Mouse (Mus musculus) stomach, embryonic 16.5 days (tissue): ENCODE measurements around the gene Gsap. TPM values are rescaled to one million over a fixed set of nuclear protein-coding genes. Genes with fewer than 3 reads are reported as not detected.

Experiments used
- ATAC-seq: fragments of 200-750 bp; cut with Nextera tagmentation; 2 replicates; pipeline ENCODE4 v1.8.0; 2017; ENCODE audit warnings: moderate number of reproducible peaks, moderate TSS enrichment; ENCODE audit not compliant: insufficient read depth, low FRiP score
- H3K27ac ChIP-seq: fragments of 300-500 bp; sonication (generic); 2 replicates; pipeline ENCODE4 v1.5.1; 2014; ENCODE audit warnings: low read length
- H3K27me3 ChIP-seq: fragments of 300-500 bp; sonication (generic); 2 replicates; pipeline ENCODE4 v1.6.1; 2014; ENCODE audit warnings: low read length, control low read depth, mixed read lengths; ENCODE audit not compliant: control insufficient read depth, insufficient read depth
- H3K36me3 ChIP-seq: fragments of 300-500 bp; sonication (generic); 2 replicates; pipeline ENCODE4 v1.6.1; 2014; ENCODE audit warnings: low read length; ENCODE audit not compliant: control insufficient read depth, insufficient read depth
- H3K4me1 ChIP-seq: fragments of 300-500 bp; sonication (generic); 2 replicates; pipeline ENCODE4 v1.6.1; 2014; ENCODE audit warnings: low read length, control low read depth, mixed read lengths; ENCODE audit not compliant: control insufficient read depth, insufficient read depth
- H3K4me2 ChIP-seq: fragments of 300-500 bp; sonication (generic); 2 replicates; pipeline ENCODE4 v1.6.1; 2014; ENCODE audit warnings: low read depth, low read length, mixed read lengths
- H3K4me3 ChIP-seq: fragments of 300-500 bp; sonication (generic); replicated peaks from 2 replicates; pipeline ENCODE4 v1.5.1; 2014; ENCODE audit warnings: mild to moderate bottlenecking, low read length
- H3K9ac ChIP-seq: fragments of 300-500 bp; sonication (generic); 2 replicates; pipeline ENCODE4 v1.6.1; 2014; ENCODE audit warnings: low read length
- H3K9me3 ChIP-seq: fragments of 300-500 bp; sonication (generic); replicated peaks from 2 replicates; pipeline ENCODE4 v1.6.1; 2016; ENCODE audit warnings: low read length, control low read depth; ENCODE audit not compliant: control insufficient read depth
- WGBS: fragments of 180-500 bp; shearing (Covaris S2); extraction: QIAGEN DNeasy Blood & Tissue Kit; methylation state at CpG from one replicate; pipeline ENCODE4 v1.1.7; 2014; 5-methylcytosine and 5-hydroxymethylcytosine counted together
- polyA plus RNA-seq: library from polyadenylated mRNA; unstranded; fragments of >200 nt; fragmentation: Nextera tagmentation; extraction: Ambion mirVana; gene quantifications from 2 replicates; pipeline ENCODE4 v1.2.1, GENCODE M21; 2015

The Gsap gene
- polyA plus RNA-seq, 1 experiment from 2014 or later = 2.6 TPM

DNA sequence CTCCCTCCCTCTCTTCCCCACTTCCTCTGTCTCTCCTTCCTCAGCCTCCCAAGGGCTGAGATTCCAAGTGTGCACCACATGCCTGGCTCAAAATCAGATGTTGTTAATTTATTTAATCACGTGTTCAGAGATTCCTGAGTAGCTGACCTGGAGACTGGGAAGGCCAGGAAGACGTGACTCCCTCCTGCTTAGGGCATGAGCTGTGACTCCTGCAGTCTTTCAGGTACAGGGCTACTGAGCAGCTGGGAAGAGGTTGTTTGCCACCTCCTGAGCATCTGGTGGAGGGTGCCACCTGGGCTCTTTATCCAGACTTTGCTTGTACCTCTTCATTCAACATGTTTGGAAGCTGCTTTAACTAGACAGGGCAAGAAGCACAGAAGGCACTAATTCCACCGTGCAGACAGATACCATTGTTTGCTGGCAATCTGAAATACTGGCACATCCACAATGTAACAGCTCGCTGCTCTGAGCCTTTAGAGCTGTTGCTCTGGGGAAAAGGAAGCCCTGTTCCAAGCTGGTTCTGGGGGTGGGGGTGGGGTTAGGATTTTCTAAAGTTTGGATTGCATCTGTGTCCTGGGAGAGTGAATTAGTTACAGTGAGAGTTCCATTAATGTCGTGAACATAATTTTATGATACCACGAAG, 75.3 kb downstream of the Gsap start:
- Histone ChIP-seq H3K27me3 (no peaks in the 10 kb centered on the region), H3K9ac (no peak overlapping the region), H3K27ac (no peak overlapping the region), H3K4me2 (no peak overlapping the region), H3K36me3 (no peaks in the 10 kb centered on the region), H3K4me3 (no peak overlapping the region), H3K9me3 (no peaks in the 10 kb centered on the region), H3K4me1 (no peaks in the 10 kb centered on the region)
- no peak for ATAC-seq
- WGBS = 42% methylated on average over 6 of the region's 6 CpGs

DNA sequence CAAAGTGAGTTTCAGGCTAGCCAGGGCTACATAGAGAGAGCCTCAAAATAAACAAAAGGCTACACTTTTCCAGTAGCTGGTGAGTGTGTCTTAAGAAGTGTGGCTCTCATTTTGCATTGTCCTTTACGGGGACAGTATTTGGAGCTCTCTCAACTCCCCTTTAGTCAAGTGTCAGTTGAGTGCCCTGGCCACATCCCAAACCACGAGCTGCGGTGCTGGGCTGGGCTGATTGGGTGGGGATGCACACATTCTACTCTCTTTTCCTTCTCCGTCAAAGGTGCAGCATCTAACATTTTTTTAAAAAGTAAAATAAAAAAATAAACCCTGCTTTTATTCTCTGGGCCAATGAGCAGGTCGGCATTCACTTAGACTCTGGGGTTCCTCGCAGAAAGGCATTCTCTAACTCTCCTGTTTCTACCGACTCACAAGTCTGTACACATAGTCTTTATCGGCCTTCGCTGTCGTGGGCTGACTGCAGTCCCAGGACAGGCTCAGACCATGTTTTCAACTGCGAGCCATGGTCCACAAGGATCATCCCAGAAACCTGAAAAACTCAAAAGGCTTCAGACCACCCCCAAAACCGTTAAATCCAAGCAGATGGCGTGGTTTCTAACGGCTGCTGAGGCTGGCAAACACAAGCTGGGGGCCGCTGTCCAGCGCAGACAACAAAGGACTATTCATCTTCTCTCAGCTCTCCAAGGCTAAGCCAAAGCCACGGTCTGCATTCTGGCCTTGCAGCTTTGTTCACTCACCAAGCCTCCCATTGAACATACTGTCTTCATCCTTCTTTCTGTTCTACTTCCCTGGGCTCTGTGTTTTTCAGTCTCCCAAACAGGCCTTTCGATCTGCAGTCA, 77.4 kb downstream of the Gsap start:
- Histone ChIP-seq H3K4me1 (no peaks in the 10 kb centered on the region), H3K9ac (no peak overlapping the region), H3K27me3 (no peaks in the 10 kb centered on the region), H3K27ac (no peak overlapping the region), H3K4me2 (no peak overlapping the region), H3K4me3 (no peak overlapping the region), H3K36me3 (no peaks in the 10 kb centered on the region), H3K9me3 (no peaks in the 10 kb centered on the region)
- no peak for ATAC-seq
- WGBS = 55% methylated on average over 18 of the region's 18 CpGs

DNA sequence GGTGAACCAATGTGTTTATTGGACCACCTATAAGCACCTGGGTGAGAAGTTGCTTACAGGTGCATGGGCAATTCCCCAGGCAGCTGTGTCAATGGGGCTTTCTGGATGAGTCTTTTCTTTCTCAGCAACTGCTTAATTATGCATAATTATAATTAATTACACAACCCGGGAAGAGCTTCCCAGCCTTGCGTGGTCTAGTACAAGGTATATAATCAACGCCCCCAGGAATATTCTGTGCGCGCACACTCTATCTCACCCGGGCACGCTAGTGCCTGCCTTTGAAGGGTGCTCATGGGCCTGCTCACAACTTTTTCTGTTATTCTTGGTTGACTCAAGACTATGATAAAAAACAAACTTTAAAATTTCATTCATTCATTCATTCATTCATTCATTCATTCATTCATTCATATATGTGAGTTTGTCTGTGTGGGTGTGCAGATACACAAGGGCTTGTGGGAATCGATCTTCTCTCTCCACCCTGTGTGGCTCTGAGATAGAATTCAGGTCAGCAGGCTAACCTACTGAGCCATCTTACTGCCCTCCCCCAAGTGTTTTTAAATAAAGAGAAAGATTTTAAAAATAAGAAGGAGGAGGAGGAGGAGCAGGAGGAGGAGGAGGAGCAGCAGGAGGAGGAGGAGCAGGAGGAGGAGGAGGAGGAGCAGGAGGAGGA, 78.4 kb downstream of the Gsap start:
- 92% methylated on average over 8 of the region's 8 CpGs for WGBS
- no peak overlapping the region for H3K27ac ChIP-seq
- H3K4me1 ChIP-seq = no peaks in the 10 kb centered on the region
- no peak overlapping the region for H3K4me3 ChIP-seq
- no peaks in the 10 kb centered on the region for H3K27me3 ChIP-seq
- no peaks in the 10 kb centered on the region for H3K9me3 ChIP-seq
- H3K4me2 ChIP-seq = no peak overlapping the region
- ATAC-seq = no peak
- H3K36me3 ChIP-seq = no peaks in the 10 kb centered on the region
- H3K9ac ChIP-seq = no peak overlapping the region

DNA sequence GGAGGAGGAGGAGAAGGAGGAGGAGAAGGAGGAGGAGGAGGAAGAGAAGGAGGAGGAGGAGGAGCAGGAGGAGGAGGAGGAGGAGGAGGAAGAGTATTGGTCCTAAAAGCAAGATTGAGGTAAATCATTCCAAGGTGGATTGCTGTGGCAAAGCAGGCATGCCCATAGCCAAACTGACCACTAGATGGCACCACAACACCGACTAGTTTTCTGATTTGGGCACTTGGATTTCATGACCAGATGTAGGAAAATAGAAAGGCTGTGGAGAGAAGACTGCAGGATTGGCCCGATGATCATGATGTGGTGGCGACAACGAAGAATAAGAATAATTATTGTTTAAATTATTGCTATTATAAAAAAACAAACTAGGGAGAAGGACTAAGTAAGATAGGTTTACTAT, 79.0 kb downstream of the Gsap start:
- H3K27me3 ChIP-seq = no peaks in the 10 kb centered on the region
- no peak overlapping the region for H3K9ac ChIP-seq
- 18% methylated on average over 4 of the region's 4 CpGs for WGBS
- no peak overlapping the region for H3K4me3 ChIP-seq
- H3K27ac ChIP-seq = no peak overlapping the region
- H3K9me3 ChIP-seq = no peaks in the 10 kb centered on the region
- no peak overlapping the region for H3K4me2 ChIP-seq
- H3K4me1 ChIP-seq = no peaks in the 10 kb centered on the region
- no peak for ATAC-seq
- H3K36me3 ChIP-seq = no peaks in the 10 kb centered on the region

DNA sequence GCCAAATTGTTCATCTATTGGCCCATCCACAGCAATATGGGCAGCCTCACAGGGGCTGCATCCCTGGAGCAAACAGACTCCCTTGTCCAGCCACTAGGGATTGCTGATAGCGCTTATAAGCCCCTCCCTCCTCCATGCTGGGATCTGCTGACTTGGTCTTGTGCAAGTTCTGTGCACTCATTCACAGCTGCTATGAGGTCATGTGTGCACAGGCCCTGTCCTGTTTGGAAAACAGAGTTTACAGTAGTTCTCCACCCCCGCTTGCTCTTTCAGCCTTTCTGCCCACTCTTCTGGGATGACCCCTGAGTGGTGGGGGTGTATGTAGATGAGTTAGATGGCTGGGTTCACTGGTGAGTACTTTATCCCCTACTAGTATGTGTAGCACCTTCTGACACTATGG, 81.0 kb downstream of the Gsap start:
- WGBS = 73% methylated on average over 2 of the region's 2 CpGs
- Histone ChIP-seq H3K9me3 (no peaks in the 10 kb centered on the region), H3K4me3 (no peak overlapping the region)

DNA sequence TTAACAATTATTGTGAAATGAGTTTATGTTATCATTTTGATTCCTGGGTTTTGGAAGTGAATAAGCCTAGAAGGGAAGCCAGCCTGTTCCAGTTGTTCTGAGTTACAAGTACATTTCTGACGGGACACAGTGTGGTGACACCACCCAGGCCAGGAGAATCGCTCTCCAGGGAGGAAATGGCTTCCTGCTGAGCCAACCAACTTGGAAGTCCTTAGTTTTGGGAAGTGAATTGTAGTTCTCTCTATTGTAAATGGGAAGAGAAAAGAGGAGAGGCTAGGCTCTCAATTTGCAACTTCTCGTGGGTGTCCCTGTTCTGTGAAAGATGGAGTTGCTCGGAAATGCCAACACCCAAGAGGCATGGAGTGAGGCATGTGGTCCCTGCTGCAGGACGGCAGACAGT, 83.4 kb downstream of the Gsap start:
- Histone ChIP-seq H3K27me3 (no peaks in the 10 kb centered on the region), H3K4me2 (no peak overlapping the region), H3K4me1 (no peaks in the 10 kb centered on the region), H3K27ac (no peak overlapping the region), H3K9ac (no peak overlapping the region), H3K9me3 (no peaks in the 10 kb centered on the region), H3K4me3 (no peak overlapping the region), H3K36me3 (no peaks in the 10 kb centered on the region)
- WGBS = 68% methylated on average over 5 of the region's 5 CpGs
- no peak for ATAC-seq

More for the DNA sequence above, 81.0 kb downstream of the Gsap start:
- peak; percentile 59; the same call in 1 of the 2 replicates for ATAC-seq
- no peaks in the 10 kb centered on the region for H3K36me3 ChIP-seq
- H3K4me2 ChIP-seq = no peak overlapping the region
- no peaks in the 10 kb centered on the region for H3K4me1 ChIP-seq
- H3K27ac ChIP-seq = no peak overlapping the region
- H3K27me3 ChIP-seq = no peaks in the 10 kb centered on the region
- H3K9ac ChIP-seq = no peak overlapping the region

DNA sequence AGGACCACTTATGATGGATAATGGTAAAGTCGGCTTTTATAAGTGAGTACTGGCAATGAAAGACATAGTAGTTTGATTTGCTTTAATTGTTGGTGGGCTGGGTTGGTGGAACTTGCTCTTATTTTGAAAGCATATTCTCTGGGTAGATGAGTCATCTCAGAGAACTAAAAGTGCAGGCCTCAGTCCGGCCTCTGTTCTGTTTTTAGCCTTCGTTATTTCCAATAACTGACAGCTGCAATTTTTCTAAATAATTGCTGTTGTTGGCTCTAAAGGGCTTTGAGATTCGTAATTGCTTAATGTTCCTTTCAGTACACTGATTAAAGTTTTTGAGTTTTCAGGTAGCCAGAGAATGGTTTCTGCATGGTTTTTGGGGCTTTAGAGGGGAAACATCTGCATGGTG, 84.7 kb downstream of the Gsap start:
- Histone ChIP-seq H3K4me3 (no peak overlapping the region), H3K27ac (no peak overlapping the region), H3K9me3 (no peaks in the 10 kb centered on the region), H3K9ac (no peak overlapping the region), H3K36me3 (no peaks in the 10 kb centered on the region), H3K4me1 (no peaks in the 10 kb centered on the region), H3K27me3 (no peaks in the 10 kb centered on the region), H3K4me2 (no peak overlapping the region)
- WGBS = 43% methylated on average over 4 of the region's 4 CpGs
- ATAC-seq = no peak

DNA sequence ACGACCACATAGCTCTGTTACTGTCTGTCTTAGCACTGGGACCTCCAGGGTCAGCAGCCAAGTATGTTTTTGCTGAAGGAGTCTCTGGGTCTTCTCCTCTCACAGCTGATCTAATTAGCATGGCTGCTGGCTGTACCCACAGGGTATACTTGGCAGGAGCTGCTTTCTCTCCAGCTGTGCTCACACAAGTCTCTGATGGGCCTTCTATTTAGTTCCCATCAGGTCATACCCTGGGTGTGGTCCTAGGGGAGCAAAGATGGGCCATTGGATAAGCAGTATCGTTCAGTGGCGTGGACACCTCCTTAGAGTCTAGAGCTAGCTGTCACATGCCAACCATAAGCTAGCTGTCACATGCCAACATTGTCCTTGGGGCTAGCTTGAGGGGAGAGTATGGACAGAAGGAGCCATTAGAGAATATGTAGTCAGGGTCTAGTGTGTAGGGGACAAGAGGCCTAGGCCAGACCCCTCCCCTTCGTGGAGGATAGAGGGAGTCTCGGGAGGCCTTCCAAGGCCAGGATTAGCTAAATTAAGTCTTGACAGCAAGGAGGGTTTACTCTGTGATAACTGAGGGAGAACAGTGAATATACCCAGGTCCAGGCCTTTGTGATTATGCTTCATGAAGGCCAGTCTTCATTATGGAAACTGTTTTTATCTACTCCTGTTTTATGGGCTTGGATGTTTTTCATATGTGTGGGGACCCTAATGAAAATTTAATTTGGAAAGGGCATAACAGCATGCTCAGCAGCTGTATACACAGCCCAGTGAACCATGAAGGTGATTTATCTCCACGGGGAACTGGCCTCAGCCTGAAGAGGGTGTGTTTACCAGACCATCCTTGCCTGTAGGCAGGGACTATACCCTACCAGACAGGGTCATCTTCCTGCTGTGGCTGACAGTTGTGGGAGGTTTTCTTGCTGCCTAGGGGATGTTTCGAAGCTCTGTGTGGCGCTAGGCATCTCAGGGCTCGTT, 85.6 kb downstream of the Gsap start:
- no peak overlapping the region for H3K27ac ChIP-seq
- no peak overlapping the region for H3K9ac ChIP-seq
- no peaks in the 10 kb centered on the region for H3K27me3 ChIP-seq
- no peak overlapping the region for H3K4me2 ChIP-seq
- no peaks in the 10 kb centered on the region for H3K9me3 ChIP-seq
- WGBS = 65% methylated on average over 9 of the region's 9 CpGs
- no peak overlapping the region for H3K4me3 ChIP-seq
- ATAC-seq = no peak
- H3K36me3 ChIP-seq = no peaks in the 10 kb centered on the region
- H3K4me1 ChIP-seq = no peaks in the 10 kb centered on the region
